Mouse (Mus musculus) embryonic fibroblast, embryonic 13.5 days (primary cell): Measurements from ENCODE around the gene Ctnnd2. TPM values are rescaled to one million over a fixed set of nuclear protein-coding genes. Genes with fewer than 3 reads are reported as not detected.

ENCODE experiments used
- H3K27ac ChIP-seq: 2 replicates; pipeline ENCODE4 v1.5.1; 2012; ENCODE audit warnings: low read length, control low read depth, inconsistent platforms; ENCODE audit not compliant: insufficient read depth
- H3K4me1 ChIP-seq: 2 replicates; pipeline ENCODE4 v1.6.1; 2011; ENCODE audit warnings: low read length; ENCODE audit not compliant: control insufficient read depth, insufficient read depth
- H3K4me3 ChIP-seq: 2 replicates; pipeline ENCODE4 v1.5.1; 2011; ENCODE audit warnings: mild to moderate bottlenecking, control low read depth, low read length; ENCODE audit not compliant: insufficient read depth
- CTCF ChIP-seq: IDR thresholded peaks from 2 replicates; pipeline ENCODE4 v1.5.1; 2011; ENCODE audit warnings: mild to moderate bottlenecking, control low read depth, low read length, moderate library complexity, borderline replicate concordance; ENCODE audit not compliant: insufficient read depth
- POLR2A ChIP-seq: IDR thresholded peaks from 2 replicates; pipeline ENCODE4 v1.6.1; 2011; ENCODE audit warnings: low read depth, mild to moderate bottlenecking, control low read depth, low read length, moderate library complexity
- polyA plus RNA-seq: library from polyadenylated mRNA; stranded (reverse); fragments of >200 nt; gene quantifications from 2 replicates; pipeline ENCODE4 v1.2.4, GENCODE M21; 2011; ENCODE audit warnings: low read depth; ENCODE audit not compliant: missing spikeins, insufficient read length

Gene Ctnnd2
- polyA plus RNA-seq, 1 experiment = 6.5 TPM

- Histone ChIP-seq H3K4me3 (no peak overlapping the region), H3K4me1 (no peaks in the 10 kb centered on the region; the same call in 1 of the 2 replicates), H3K27ac (no peak overlapping the region)
- TF ChIP-seq CTCF (no peak), POLR2A (no peak)
Observed at GRCm38 (mm10) chr15:30374907-30375306, 202.5 kb downstream of the Ctnnd2 start.

DNA sequence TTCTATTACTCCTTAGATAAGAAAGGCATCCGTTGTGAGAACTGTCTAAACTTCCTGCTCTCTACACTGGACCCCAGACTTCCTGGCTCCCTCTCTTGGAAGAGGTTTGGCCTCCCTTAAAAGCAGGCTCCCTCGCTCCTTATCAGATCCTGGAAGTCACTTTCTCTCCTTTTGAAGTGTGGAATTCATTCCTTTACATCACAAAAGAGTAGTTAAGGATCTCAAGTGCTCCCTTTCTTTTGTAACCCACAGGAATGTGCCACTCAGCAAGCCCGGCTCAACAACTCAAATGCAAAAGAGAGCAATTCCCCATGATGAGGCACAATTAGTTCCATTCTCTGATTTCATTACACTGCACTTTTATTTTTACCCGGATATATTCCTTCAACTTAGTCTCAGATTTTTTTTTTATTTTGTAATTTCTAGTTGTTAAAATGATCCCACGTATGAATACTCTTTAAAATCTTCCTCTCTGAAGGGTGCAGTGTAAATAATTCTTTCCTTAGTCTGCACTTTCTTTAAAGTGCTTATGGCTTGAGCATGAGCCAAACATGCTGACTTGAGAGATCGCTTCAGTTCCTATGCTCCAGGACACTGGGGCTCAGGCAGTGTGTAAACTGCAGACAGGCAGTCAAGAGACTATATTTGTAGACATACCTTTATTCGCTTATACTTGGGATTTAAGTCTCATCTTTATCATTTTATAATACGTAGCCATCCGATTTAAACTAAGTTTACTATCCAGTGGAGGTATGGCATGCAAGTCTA, 210.9 kb downstream of the Ctnnd2 start:
- no peak overlapping the region for H3K4me3 ChIP-seq
- 0 out of 2 replicates have a peak overlapping the region, but pooled peaks have one; percentile 38 for H3K27ac ChIP-seq
- no peak for TF ChIP-seq POLR2A
- TF ChIP-seq CTCF = no peak
- H3K4me1 ChIP-seq = no peaks in the 10 kb centered on the region

- TF ChIP-seq POLR2A (no peak), CTCF (no peak)
- Histone ChIP-seq H3K4me1 (no peaks in the 10 kb centered on the region), H3K4me3 (no peak overlapping the region), H3K27ac (no peak overlapping the region)
Observed at GRCm38 (mm10) chr15:30384386-30384785, 212.0 kb downstream of the Ctnnd2 start.

- no peak overlapping the region for H3K4me3 ChIP-seq
- no peaks in the 10 kb centered on the region for H3K4me1 ChIP-seq
- no peak for TF ChIP-seq POLR2A
- no peak for TF ChIP-seq CTCF
- no peak overlapping the region for H3K27ac ChIP-seq
Observed at GRCm38 (mm10) chr15:30386489-30386888, 214.1 kb downstream of the Ctnnd2 start.

DNA sequence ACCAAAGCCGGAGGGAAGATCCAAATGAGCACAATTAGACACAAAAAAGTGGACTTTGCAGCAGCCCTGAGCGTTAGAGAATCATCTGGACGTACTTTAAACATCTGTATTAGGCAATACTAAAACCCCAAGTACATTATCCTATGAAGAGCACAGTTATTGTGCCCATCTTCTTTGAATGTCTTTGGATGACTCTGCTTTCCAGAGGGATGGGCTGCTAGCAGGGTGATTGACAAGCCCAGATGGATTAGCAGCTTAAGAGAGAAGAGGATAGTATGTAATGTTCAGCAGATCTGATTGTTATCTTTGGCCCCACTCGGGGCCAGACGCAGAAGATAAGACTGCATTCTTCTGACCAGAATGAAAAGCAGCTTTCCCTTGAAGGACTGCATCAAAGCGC, 214.9 kb downstream of the Ctnnd2 start:
- H3K27ac ChIP-seq = no peak overlapping the region
- TF ChIP-seq CTCF (no peak), POLR2A (no peak)

GRCm38 (mm10) chr15:30401111-30401510, 228.7 kb downstream of the Ctnnd2 start:
- H3K4me3 ChIP-seq = no peak overlapping the region
- TF ChIP-seq POLR2A (no peak), CTCF (no peak)

More for the DNA sequence above, 214.9 kb downstream of the Ctnnd2 start:
- H3K4me1 ChIP-seq = no peaks in the 10 kb centered on the region
- no peak overlapping the region for H3K4me3 ChIP-seq

GRCm38 (mm10) chr15:30406254-30406653, 233.9 kb downstream of the Ctnnd2 start:
- Histone ChIP-seq H3K4me3 (no peak overlapping the region), H3K27ac (no peak overlapping the region), H3K4me1 (no peaks in the 10 kb centered on the region; the same call in 1 of the 2 replicates)
- TF ChIP-seq POLR2A (no peak), CTCF (no peak)

More at GRCm38 (mm10) chr15:30401111-30401510, 228.7 kb downstream of the Ctnnd2 start:
- H3K27ac ChIP-seq = no peak overlapping the region
- no peaks in the 10 kb centered on the region; the same call in 1 of the 2 replicates for H3K4me1 ChIP-seq

DNA sequence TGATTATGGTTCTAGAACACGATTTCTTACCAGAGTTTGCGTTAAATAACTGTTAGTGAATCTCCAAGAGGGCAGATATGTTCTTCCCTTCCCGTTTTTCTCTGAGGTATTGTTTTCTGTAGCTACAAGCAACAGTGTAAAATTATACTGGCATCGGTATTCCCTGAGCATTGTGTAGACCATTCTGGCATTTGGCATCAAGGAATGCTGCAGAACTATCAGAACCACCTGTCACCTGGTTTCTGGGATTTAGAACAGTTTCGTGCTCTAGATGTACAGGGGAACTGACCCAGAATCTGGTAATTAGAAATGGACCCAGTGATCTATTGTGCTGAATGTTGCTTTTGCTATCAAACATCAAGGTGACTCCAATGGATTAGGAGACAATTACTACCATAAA, 250.8 kb downstream of the Ctnnd2 start:
- TF ChIP-seq CTCF = no peak
- H3K4me3 ChIP-seq = no peak overlapping the region
- no peak overlapping the region for H3K27ac ChIP-seq
- no peaks in the 10 kb centered on the region for H3K4me1 ChIP-seq

GRCm38 (mm10) chr15:30424290-30424689, 251.9 kb downstream of the Ctnnd2 start:
- H3K4me1 ChIP-seq = no peaks in the 10 kb centered on the region
- no peak overlapping the region for H3K27ac ChIP-seq
- no peak overlapping the region for H3K4me3 ChIP-seq
- TF ChIP-seq POLR2A (no peak), CTCF (peak; percentile 18; the same call in 1 of the 2 replicates)

DNA sequence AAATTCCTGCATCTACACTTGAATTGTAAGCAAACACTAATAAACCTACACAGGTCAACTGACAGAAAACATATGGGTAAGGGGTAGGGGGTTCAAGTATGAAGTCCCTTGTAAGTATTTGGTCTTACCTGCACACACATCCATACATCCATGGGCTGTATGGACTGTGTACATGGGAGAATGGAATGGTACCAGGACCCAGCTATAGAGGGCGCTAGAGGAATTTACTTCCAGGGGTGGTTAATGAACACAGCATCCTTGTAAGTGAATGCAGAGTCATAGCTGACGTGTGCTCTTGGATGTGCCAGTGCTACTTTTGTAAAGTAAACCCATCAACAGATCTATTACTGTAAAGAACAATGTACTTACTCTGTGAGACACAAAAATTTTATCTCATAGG, 254.9 kb downstream of the Ctnnd2 start:
- no peak overlapping the region for H3K4me3 ChIP-seq
- H3K4me1 ChIP-seq = no peaks in the 10 kb centered on the region
- H3K27ac ChIP-seq = no peak overlapping the region
- TF ChIP-seq POLR2A = no peak
- no peak for TF ChIP-seq CTCF
